Mouse (Mus musculus): ENCODE measurements around the gene Snrnp25. TPM values are rescaled to one million over a fixed set of nuclear protein-coding genes. Genes with fewer than 3 reads are reported as not detected.
"Not testable (repeated sequence)": the region's sequence is repeated elsewhere in the genome, so short reads cannot be mapped to it uniquely, and the experiment has no call there.

Gene Snrnp25
- polyA plus RNA-seq, 1 experiment = not detected

GRCm38 (mm10) chr11:32199230-32199629 lies 6.0 kb upstream of the Snrnp25 start:
- Histone ChIP-seq H3K27ac (ENCODE audit: insufficient read depth, low read depth, low read length) (no peak overlapping the region), H3K4me1 (ENCODE audit: control insufficient read depth, insufficient read depth, low read length) (no peaks in the 10 kb centered on the region), H3K4me3 (ENCODE audit: insufficient read depth, low read depth, low read length) (no peak overlapping the region)
- WGBS = 53% methylated on average over 6 of the region's 6 CpGs
- no peak for TF ChIP-seq POLR2A (IDR thresholded peaks at IDR 0.05; ENCODE audit: insufficient read depth, low read depth, low read length)
- no peak for TF ChIP-seq CTCF (IDR thresholded peaks at IDR 0.05; ENCODE audit: insufficient read depth, low read depth, low read length)

- no peak within 1 kb of the TSS for H3K4me3 ChIP-seq (ENCODE audit: insufficient read depth, low read depth, low read length)
- H3K4me1 ChIP-seq (ENCODE audit: control insufficient read depth, insufficient read depth, low read length) = peaks cover 5% of the 10 kb centered on the region; the same call in 1 of the 2 replicates
- WGBS = 81% methylated on average over 10 of the region's 10 CpGs
- no peak for TF ChIP-seq POLR2A (IDR thresholded peaks at IDR 0.05; ENCODE audit: insufficient read depth, low read depth, low read length)
- TF ChIP-seq CTCF (IDR thresholded peaks at IDR 0.05; ENCODE audit: insufficient read depth, low read depth, low read length) = no peak
- H3K27ac ChIP-seq (ENCODE audit: insufficient read depth, low read depth, low read length) = no peak within 1 kb of the TSS
These were observed 5.1 kb upstream of the Snrnp25 start, which contains the start of gene Il9r for GRCm38 (mm10) chr11:32200075-32200601. Il9r (minus strand) TSS chr11:32200279.

DNA sequence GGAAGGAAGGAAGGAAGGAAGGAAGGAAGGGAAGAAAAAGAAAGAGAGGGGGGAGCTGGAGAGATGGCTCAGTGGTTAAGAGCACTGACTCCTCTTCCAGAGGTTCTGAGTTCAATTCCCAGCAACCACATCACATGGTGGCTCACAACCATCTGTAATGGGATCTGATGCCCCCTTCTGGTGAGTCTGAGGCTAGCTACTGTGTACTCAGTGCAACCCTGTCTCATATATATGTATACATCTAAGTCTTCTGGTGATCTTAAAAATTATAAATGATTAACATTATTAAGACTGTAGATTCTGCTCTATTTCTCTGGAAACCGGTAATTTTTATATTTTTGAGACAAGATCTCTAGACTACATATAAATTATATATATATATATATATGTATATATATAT lies 4.2 kb upstream of the Snrnp25 start:
- H3K27ac ChIP-seq (ENCODE audit: insufficient read depth, low read depth, low read length); H3K4me3 ChIP-seq (ENCODE audit: insufficient read depth, low read depth, low read length); H3K4me1 ChIP-seq (ENCODE audit: control insufficient read depth, insufficient read depth, low read length): not testable (repeated sequence)
- 63% methylated on average over 1 of the region's 1 CpGs for WGBS

DNA sequence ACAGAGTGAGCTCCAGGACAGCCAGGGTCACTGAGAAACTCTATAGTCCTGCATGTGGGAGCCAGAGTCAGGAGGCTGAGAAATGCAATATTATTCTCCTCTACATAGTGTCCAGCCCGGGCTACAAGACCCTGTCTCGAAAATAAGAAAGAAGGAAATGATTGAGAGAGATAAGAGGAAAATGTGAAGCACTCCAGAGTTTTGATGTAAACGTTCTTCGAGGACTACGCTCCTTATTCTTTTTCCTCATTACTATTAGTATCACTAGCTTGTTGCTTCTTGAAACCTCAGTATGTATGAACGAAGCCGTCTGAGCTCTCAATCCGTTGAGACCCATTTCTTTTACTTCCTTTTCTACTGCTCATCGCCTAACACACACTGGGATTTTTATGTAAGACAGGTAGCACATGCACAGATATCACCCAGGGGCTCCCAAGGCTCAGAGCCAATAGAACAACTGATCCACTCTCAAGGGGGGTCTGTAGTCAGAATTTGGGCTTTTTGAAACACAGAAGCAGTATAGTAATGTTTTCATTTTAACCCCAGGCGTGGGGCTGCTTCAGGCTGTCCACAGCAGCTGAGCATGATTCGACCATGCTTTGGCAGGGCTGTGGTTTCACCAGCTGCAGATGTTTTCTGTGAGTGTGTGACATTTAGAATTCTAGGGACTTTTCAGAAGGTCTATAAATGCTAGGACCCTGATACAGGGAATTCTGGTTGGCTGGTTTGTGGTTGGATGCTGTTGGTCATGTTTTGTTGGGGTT lies 3.1 kb upstream of the Snrnp25 start:
- WGBS = 78% methylated on average over 11 of the region's 11 CpGs
- TF ChIP-seq POLR2A (IDR thresholded peaks at IDR 0.05; ENCODE audit: insufficient read depth, low read depth, low read length) = no peak
- TF ChIP-seq CTCF (IDR thresholded peaks at IDR 0.05; ENCODE audit: insufficient read depth, low read depth, low read length) = no peak
- H3K4me1 ChIP-seq (ENCODE audit: control insufficient read depth, insufficient read depth, low read length) = peaks cover 7% of the 10 kb centered on the region; the same call in 1 of the 2 replicates
- no peak overlapping the region for H3K4me3 ChIP-seq (ENCODE audit: insufficient read depth, low read depth, low read length)
- no peak overlapping the region for H3K27ac ChIP-seq (ENCODE audit: insufficient read depth, low read depth, low read length)

DNA sequence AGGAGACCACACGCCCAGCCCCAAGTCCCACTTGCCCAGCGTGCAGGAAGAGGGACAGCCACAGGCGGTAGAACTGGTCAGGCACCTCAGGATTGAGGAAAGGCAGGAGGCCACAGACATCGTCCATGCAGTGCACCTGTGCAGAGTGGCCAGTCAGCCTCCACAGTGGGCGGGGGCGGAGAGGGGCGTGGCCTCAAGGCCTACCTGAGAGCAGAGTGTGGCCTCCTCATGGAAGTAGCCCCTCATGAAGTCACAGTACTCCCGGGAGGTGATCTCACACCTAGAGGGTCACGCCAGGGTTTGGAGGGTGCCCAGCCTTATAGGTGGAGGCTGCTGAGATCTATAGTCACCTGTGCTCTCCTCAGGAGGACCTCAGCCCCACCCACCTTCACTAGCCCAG lies 5.4 kb downstream of the Snrnp25 start:
- Histone ChIP-seq H3K4me3 (ENCODE audit: insufficient read depth, low read depth, low read length) (no peak overlapping the region), H3K27ac (ENCODE audit: insufficient read depth, low read depth, low read length) (no peak overlapping the region), H3K4me1 (ENCODE audit: control insufficient read depth, insufficient read depth, low read length) (peaks cover 2% of the 10 kb centered on the region; the same call in 1 of the 2 replicates)
- TF ChIP-seq CTCF (IDR thresholded peaks at IDR 0.05; ENCODE audit: insufficient read depth, low read depth, low read length) (no peak), POLR2A (IDR thresholded peaks at IDR 0.05; ENCODE audit: insufficient read depth, low read depth, low read length) (no peak)
- 91% methylated on average over 9 of the region's 9 CpGs for WGBS

- H3K4me1 ChIP-seq (ENCODE audit: control insufficient read depth, insufficient read depth, low read length) = peaks cover 5% of the 10 kb centered on the region; the same call in 1 of the 2 replicates
- H3K4me3 ChIP-seq (ENCODE audit: insufficient read depth, low read depth, low read length) = no peak overlapping the region
- WGBS = 94% methylated on average over 18 of the region's 18 CpGs
- no peak for TF ChIP-seq CTCF (IDR thresholded peaks at IDR 0.05; ENCODE audit: insufficient read depth, low read depth, low read length)
- TF ChIP-seq POLR2A (IDR thresholded peaks at IDR 0.05; ENCODE audit: insufficient read depth, low read depth, low read length) = no peak
- no peak overlapping the region for H3K27ac ChIP-seq (ENCODE audit: insufficient read depth, low read depth, low read length)
These were observed 10.4 kb downstream of the Snrnp25 start for GRCm38 (mm10) chr11:32215372-32216162.

GRCm38 (mm10) chr11:32216851-32217250 lies 11.6 kb downstream of the Snrnp25 start:
- no peak overlapping the region for H3K4me3 ChIP-seq (ENCODE audit: insufficient read depth, low read depth, low read length)
- no peak for TF ChIP-seq POLR2A (IDR thresholded peaks at IDR 0.05; ENCODE audit: insufficient read depth, low read depth, low read length)
- peak; percentile 73 for TF ChIP-seq CTCF (IDR thresholded peaks at IDR 0.05; ENCODE audit: insufficient read depth, low read depth, low read length)
- no peak overlapping the region for H3K27ac ChIP-seq (ENCODE audit: insufficient read depth, low read depth, low read length)
- WGBS = 20% methylated on average over 8 of the region's 8 CpGs
- peaks cover 15% of the 10 kb centered on the region for H3K4me1 ChIP-seq (ENCODE audit: control insufficient read depth, insufficient read depth, low read length)

GRCm38 (mm10) chr11:32218501-32219050 lies 13.4 kb downstream of the Snrnp25 start:
- TF ChIP-seq POLR2A (IDR thresholded peaks at IDR 0.05; ENCODE audit: insufficient read depth, low read depth, low read length) (no peak), CTCF (IDR thresholded peaks at IDR 0.05; ENCODE audit: insufficient read depth, low read depth, low read length) (no peak)
- H3K27ac ChIP-seq (ENCODE audit: insufficient read depth, low read depth, low read length) = no peak overlapping the region
- WGBS = 71% methylated on average over 6 of the region's 6 CpGs

GRCm38 (mm10) chr11:32219287-32219686 lies 14.1 kb downstream of the Snrnp25 start:
- H3K4me1 ChIP-seq (ENCODE audit: control insufficient read depth, insufficient read depth, low read length) = peaks cover 22% of the 10 kb centered on the region
- no peak overlapping the region for H3K27ac ChIP-seq (ENCODE audit: insufficient read depth, low read depth, low read length)
- H3K4me3 ChIP-seq (ENCODE audit: insufficient read depth, low read depth, low read length) = no peak overlapping the region
- TF ChIP-seq POLR2A (IDR thresholded peaks at IDR 0.05; ENCODE audit: insufficient read depth, low read depth, low read length) (no peak), CTCF (IDR thresholded peaks at IDR 0.05; ENCODE audit: insufficient read depth, low read depth, low read length) (no peak)
- WGBS = 88% methylated on average over 10 of the region's 10 CpGs

More at GRCm38 (mm10) chr11:32218501-32219050, 13.4 kb downstream of the Snrnp25 start:
- Histone ChIP-seq H3K4me1 (ENCODE audit: control insufficient read depth, insufficient read depth, low read length) (peaks cover 22% of the 10 kb centered on the region), H3K4me3 (ENCODE audit: insufficient read depth, low read depth, low read length) (no peak overlapping the region)
